Mouse (Mus musculus) stomach, embryonic 15.5 days (tissue): ENCODE results near the gene Cul7. TPM values are rescaled to one million over a fixed set of nuclear protein-coding genes. Genes with fewer than 3 reads are reported as not detected.

Experiments used
- ATAC-seq: fragments of 200-750 bp; cut with Nextera tagmentation; 2 replicates; pipeline ENCODE4 v1.8.0; 2017; ENCODE audit warnings: low read depth, moderate number of reproducible peaks, moderate TSS enrichment; ENCODE audit not compliant: insufficient read depth, low FRiP score
- H3K27ac ChIP-seq: fragments of 300-500 bp; sonication (generic); 2 replicates; pipeline ENCODE4 v1.5.1; 2015; ENCODE audit warnings: mild to moderate bottlenecking, inconsistent platforms
- H3K27me3 ChIP-seq: fragments of 300-500 bp; sonication (generic); replicated peaks from 2 replicates; pipeline ENCODE4 v1.6.1; 2015; ENCODE audit warnings: inconsistent platforms
- H3K36me3 ChIP-seq: fragments of 300-500 bp; sonication (generic); 2 replicates; pipeline ENCODE4 v1.6.1; 2015; ENCODE audit warnings: inconsistent platforms
- H3K4me1 ChIP-seq: fragments of 300-500 bp; sonication (generic); 2 replicates; pipeline ENCODE4 v1.6.1; 2015; ENCODE audit warnings: inconsistent platforms
- H3K4me2 ChIP-seq: fragments of 300-500 bp; sonication (generic); 2 replicates; pipeline ENCODE4 v1.6.1; 2015; ENCODE audit warnings: mild to moderate bottlenecking, inconsistent platforms
- H3K4me3 ChIP-seq: fragments of 300-500 bp; sonication (generic); replicated peaks from 2 replicates; pipeline ENCODE4 v1.5.1; 2015; ENCODE audit warnings: inconsistent platforms
- H3K9ac ChIP-seq: fragments of 300-500 bp; sonication (generic); 2 replicates; pipeline ENCODE4 v1.6.1; 2015; ENCODE audit warnings: inconsistent platforms
- H3K9me3 ChIP-seq: fragments of 300-500 bp; sonication (generic); 2 replicates; pipeline ENCODE4 v1.6.1; 2016; ENCODE audit warnings: inconsistent platforms
- WGBS: fragments of 180-500 bp; shearing (Covaris S2); methylation state at CpG from one replicate; pipeline ENCODE4 v1.1.7; 2015; 5-methylcytosine and 5-hydroxymethylcytosine counted together
- polyA plus RNA-seq: library from polyadenylated mRNA; unstranded; fragments of >200 nt; fragmentation: Nextera tagmentation; extraction: Ambion mirVana; gene quantifications from 2 replicates; pipeline ENCODE4 v1.2.1, GENCODE M21; 2015

The Cul7 gene
- polyA plus RNA-seq, 1 experiment from 2014 or later: 42.9 TPM

- Histone ChIP-seq H3K36me3 (peaks cover 14% of the 10 kb centered on the region), H3K9ac (no peak overlapping the region), H3K9me3 (no peaks in the 10 kb centered on the region), H3K4me3 (no peak overlapping the region), H3K27me3 (no peaks in the 10 kb centered on the region), H3K27ac (no peak overlapping the region), H3K4me2 (no peak overlapping the region), H3K4me1 (peaks cover 13% of the 10 kb centered on the region)
- ATAC-seq: no peak
- WGBS: 88% methylated on average over 9 of the region's 9 CpGs
Observed at GRCm38 (mm10) chr17:46713849-46714248, 63.7 kb downstream of the Cul7 start.

Other genes starting within 250 kb of the Cul7 start
- 1.3 and 1.9 TPM in 2 replicates for gene Crip3, start 221.4 kb upstream of the Cul7 start, polyA plus RNA-seq
- gene Slc22a7, start 211.9 kb upstream of the Cul7 start, polyA plus RNA-seq: not detected in 2 replicates
- gene Ttbk1, start 162.7 kb upstream of the Cul7 start, polyA plus RNA-seq: 0.27 and 0.31 TPM in 2 replicates
- gene Dnph1, start 153.6 kb upstream of the Cul7 start, polyA plus RNA-seq: 47.7 and 49.7 TPM in 2 replicates
- 3.2 and 4.6 TPM in 2 replicates for gene Cul9, start 103.9 kb upstream of the Cul7 start, polyA plus RNA-seq
- 8.7 and 9.4 TPM in 2 replicates for gene Srf, start 94.2 kb upstream of the Cul7 start, polyA plus RNA-seq
- gene Ptk7, start 20.8 kb upstream of the Cul7 start, polyA plus RNA-seq: 87.6 and 89.8 TPM in 2 replicates
- gene Klc4, start 4.3 kb upstream of the Cul7 start, polyA plus RNA-seq: 38.4 and 41.4 TPM in 2 replicates
- gene Mrpl2, start 4.1 kb upstream of the Cul7 start, polyA plus RNA-seq: 112 and 126 TPM in 2 replicates
- gene Rrp36, start 24.0 kb downstream of the Cul7 start, polyA plus RNA-seq: 53.2 and 57.2 TPM in 2 replicates
- gene Mea1, start 28.5 kb downstream of the Cul7 start, polyA plus RNA-seq: 145 and 153 TPM in 2 replicates
- 102 and 103 TPM in 2 replicates for gene Klhdc3, start 30.6 kb downstream of the Cul7 start, polyA plus RNA-seq
- 72.8 and 86.7 TPM in 2 replicates for gene Ppp2r5d, start 54.8 kb downstream of the Cul7 start, polyA plus RNA-seq
- gene Pex6, start 61.1 kb downstream of the Cul7 start, polyA plus RNA-seq: 24.9 and 27.1 TPM in 2 replicates
- 12.5 and 15.0 TPM in 2 replicates for gene Gnmt, start 78.8 kb downstream of the Cul7 start, polyA plus RNA-seq
- gene Cnpy3, start 101.9 kb downstream of the Cul7 start, polyA plus RNA-seq: 79.0 and 79.3 TPM in 2 replicates
- 0.37 and 0.57 TPM in 2 replicates for gene Ptcra, start 113.4 kb downstream of the Cul7 start, polyA plus RNA-seq
- gene 2310039H08Rik, start 122.3 kb downstream of the Cul7 start, polyA plus RNA-seq: 76.0 and 89.3 TPM in 2 replicates
- 145 and 155 TPM in 2 replicates for gene Rpl7l1, start 132.3 kb downstream of the Cul7 start, polyA plus RNA-seq
- gene Bicral, start 208.1 kb downstream of the Cul7 start, polyA plus RNA-seq: 4.6 and 5.6 TPM in 2 replicates
- gene Tbcc, start 240.3 kb downstream of the Cul7 start, polyA plus RNA-seq: 54.8 and 63.0 TPM in 2 replicates